Mouse (Mus musculus): ENCODE data around the gene Nap1l4.

Gene Nap1l4

DNA sequence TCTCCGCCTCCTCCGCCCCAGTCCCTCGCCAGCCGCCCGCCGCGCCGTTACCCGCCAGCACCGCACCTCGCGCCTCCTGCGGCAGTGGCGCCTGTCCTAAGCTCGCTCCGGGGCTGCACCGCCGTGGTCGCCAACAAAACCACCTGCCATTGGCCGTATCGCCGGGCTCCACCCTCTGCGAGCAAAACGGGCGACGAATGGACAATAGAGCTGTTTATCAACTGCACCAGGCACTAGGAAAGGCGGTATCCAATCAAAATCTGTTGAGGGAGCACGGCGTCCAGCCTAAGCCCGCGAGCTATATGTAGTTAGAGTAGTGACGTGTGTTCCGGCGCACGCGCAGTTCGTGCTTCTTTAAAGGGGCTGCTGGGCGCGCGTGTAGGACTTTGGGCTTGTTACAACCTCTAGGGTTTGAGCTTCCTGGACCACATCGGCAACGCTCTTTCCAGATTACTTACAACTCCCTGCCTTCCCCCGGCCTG lies at the start of gene Nap1l4:
Nap1l4 (minus strand) TSS at position 131 of the 482 bp plus-strand sequence.
- peak; percentile 99 for DNase-seq

DNA sequence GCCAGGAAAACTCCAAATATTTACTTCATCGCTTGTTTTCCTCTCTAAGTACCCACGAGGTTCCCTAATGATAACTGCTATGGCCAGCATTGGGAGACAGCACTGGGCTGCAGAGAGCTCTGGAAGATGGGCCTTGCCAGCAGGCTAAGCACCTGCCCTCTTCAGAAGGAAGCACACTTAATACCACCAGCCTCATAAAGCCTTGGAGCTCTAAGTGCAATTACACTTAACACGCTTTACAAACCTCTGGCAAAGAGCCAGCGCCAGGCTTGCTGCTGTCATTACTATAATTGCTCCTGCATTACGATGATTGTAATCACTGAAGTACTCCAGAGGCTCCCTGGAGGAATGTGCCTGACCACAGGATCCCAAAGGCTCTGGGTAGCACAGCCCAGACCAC lies 46.0 kb upstream of the Nap1l4 start:
- no peak for DNase-seq

DNA sequence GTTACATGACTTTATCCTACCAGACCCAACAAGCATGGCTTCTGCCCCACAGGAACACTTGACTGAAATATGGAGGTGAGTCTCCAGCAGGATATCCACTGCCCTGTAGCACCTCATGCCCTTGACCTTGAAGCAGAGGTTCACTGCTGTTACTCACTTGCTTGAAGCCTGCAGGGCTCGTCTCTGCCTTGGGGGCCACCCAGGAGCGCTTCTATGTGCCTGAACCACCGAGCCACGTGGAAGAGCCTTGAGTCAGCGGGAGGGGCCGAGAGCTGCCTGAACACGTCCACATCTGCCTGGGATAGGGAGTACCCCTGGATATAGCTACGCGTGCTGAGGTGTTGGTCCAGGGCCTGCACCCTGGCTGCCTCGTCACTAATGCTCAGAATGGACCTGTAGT lies 43.3 kb upstream of the Nap1l4 start:
- DNase-seq, result no peak

DNA sequence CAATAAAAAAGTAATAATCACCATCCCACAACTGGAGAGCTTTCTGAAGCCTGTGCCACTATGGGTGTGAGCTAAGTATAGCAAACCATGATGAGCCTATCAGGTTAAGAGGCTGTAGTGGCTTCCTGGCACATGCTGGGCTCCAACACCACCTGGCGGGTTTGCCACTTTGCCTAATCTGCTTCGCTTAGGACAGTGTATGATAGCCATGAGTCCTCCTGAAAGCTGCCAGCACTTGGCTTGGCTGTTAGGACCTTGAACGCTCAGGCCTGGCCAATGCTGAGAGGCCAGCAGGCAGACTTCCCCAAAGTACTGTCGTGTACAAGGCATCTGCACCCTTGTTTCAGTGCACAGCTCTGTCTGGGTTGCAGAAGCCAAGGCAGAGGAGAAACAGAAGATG lies 39.1 kb upstream of the Nap1l4 start:
- no peak for DNase-seq

DNA sequence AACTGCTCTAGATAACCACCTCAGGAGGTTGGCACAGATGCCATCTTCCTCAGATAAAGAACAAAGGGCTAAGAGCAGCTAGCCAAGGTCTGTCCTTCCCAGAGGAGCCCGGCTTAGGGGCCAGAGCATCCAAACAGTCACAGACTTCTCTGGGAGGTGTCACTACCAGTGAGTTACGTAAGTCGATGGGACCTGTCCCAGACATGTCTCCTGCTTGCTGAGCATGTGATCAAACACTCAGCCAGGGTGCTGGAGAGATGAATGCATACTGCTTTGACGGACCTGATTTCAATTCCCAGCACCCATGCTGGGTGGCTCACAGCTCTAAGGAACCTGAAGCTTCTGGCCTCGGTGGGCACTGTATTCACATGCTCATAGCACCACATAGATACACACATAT lies 38.7 kb upstream of the Nap1l4 start:
- DNase-seq, result no peak

DNA sequence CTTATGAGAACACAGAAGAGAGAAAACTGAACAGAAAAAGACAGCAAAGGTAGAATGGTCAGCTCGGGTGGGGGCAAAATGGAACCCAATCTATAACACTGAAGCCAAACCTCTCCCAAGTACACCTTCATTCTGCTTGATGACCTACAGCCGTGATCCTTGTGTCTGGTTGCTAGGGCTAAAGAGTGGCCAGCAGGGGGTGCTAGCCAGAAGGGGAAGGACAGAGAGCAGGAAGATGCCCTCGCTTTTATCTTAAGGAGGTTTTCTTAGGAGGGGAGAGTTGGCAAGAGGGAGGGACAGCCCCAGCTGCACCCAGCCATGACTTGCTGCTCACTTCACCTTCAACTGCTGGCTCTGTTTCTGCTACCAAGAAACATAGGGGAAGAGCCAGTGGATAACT lies 35.0 kb upstream of the Nap1l4 start:
- DNase-seq, result peak; percentile 77

DNA sequence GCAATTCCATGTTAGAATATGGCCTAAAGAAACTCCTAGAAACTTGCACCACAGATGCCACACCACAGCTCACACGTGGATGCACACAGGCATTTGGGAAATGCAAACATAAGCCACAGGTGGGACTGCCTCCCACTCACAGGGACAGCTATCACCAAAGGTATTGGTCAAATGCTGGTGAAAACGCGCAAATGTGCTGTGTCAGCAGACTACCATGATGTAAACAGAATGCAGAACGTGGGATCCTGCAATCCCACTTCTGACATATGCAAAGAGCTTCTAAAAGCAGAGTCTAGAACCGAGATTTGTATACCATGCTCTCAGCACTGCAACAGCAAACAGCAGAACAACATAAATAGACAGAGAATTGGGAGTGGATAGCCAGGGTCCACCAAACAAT lies 34.1 kb upstream of the Nap1l4 start:
- DNase-seq, result no peak

DNA sequence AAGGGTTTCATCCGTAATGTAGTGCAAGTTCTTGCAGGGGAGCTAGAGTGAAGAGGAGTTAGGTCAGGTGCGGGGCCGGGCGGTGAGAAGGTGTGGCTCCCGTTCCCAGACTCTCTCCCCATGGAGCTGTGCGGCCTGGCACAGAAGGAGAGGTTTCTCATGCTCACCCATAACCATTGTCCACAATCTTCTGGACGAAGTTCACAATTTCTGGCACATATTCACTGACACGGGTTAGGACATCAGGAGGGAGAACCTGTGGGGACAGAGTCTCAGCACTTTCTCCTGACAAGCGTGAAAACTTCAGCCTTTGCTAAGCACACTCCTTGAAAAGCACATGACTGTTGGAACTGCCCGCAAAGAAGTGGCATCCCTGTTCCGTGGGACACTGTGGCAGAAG lies 26.8 kb upstream of the Nap1l4 start:
- no peak for DNase-seq

DNA sequence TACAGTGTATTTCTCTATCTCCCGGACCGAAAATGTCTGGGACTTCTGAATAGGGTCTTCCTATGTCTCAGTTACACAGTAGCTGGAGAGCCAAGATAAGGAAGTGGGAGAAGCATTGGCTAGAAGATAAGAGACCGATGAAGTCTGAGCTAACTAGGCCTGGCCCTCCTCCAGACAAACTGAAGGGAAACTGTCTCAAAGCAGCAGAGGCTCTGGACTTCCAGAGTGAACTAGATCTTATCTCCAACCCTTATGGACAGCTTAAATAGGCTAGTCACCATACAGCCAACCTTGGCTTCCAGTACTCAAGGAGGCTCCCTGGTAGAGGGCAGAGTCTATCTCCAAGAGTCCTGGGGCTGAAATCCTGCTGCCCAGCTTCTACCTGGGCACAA lies 16.7 kb upstream of the Nap1l4 start:
- DNase-seq, result no peak

DNA sequence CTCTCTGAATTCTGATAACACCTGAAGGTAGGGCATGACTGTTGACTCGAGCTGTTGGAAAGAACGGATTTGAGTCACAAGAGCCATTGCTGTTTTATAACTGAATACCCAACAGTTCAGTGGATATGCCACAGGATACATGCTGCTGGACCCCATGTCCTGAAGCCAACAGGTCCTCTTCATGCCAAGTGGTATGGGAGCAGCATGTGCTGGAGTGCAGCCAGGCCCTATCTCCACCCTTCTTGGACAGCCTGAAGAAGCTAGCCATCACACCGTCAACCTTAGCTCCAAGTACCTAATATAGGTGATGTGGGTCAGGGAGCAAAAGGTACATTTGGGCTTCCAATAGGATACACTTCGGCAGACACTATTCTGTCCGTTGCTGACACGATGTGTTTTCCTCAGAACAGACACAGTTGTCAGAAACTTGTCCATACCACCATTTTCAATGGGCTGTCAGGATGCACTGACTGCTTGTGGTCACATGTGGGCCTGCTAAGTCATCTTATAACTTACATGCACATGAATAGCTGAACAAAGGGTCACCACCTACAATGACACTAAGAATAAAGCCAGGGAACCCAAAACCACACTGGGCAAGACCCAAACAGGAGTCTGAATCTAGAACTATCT lies 16.2 kb upstream of the Nap1l4 start:
- DNase-seq, result no peak

DNA sequence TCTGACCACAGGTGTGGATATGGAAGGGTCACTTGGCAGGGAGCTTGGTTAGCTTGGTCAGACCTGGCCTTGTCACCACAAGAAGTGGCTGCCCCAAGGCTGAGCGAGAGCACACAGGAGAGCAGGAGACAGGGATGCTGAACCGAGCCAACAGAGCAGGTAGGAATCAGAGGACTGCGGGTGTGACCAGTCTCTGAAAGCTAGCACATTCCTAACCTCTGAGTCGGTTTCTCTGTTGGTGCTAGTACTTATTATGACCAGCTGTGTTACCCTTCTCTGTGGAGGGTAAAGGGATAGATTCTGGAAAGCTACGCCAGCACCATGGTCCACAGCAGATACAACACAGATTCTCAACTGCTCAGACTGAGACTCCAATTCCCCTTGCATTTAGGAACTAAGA lies 14.9 kb upstream of the Nap1l4 start:
- DNase-seq, result no peak

DNA sequence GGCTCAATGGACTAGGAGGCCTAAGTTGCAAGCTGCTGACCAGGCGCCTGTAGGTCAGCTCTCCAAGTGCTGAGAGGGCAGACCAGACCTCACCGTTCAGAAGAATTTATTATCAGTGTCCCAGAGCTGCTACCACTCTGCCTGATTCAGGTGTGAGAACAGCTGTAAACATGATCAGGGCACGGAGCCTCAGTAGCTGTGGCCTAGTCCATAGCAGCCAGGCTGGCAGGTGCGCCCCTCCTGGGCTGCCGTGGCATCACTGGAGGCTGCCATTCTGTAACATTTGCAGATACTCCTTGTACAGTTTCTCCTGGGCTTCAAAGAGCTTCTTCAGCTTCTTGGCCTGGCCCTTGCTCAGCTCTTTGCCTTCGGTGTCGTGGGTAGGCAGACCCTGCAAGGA lies 8.7 kb upstream of the Nap1l4 start:
- no peak for DNase-seq

DNA sequence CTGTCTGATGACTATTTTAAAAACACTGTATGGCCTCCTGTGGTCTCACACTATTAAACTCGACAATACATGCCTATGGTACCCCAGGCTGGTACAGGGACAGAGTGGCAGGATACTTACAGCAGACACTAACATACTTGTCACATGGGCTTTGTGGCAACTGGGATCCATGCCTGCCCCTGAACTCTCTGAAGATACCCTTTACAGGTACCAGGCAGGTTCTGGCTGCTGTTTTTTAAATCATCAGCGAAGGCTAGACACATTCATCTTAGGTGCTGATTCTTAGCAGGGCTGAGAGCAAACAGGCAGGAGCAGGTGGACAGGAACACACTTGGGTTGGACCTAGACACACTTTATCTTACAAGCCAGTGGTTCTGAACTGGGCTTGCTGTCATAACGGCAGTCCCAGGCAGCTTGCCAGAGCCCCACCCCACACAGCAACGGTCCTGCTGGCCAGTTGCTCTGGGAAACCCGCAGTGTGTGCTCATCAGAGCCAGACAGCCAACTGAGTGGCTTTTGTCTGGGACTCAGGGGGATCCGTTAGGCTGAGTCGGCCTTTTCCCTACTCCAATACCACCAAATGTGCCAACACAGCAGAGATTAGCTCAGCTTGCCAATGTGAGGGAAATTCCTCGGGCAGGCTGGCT lies 8.2 kb upstream of the Nap1l4 start:
- peak; percentile 28 for DNase-seq

DNA sequence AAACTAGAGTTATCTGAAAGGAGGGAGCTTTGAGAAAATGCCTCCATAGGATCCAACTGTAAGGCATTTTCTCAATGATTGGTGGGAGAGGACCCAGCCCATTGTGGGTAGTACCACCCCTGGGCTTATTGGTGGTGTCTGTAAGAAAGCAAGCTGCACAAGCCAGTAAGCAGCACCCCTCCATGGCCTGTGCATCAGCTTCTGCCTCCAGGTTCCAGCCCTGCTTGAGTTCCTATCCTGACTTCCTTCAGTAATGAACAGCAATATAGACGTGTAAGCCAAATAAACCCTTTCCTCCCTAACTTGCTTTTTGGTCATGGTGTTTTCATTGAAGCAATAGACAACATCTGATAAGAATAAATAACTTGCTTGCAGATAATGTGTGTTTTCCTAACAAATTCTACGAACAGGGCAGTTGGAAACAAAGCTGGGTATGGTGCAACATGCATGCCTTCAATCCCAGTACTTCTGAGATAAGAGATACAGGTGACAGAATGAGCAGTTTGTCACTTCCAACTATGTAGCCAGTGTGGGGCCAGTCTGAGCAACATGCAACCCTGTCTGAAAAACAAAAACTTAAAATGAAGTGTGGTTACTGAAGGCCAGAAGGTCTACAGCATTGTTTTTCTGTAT lies 798 bp upstream of the Nap1l4 start:
- no peak for DNase-seq

DNA sequence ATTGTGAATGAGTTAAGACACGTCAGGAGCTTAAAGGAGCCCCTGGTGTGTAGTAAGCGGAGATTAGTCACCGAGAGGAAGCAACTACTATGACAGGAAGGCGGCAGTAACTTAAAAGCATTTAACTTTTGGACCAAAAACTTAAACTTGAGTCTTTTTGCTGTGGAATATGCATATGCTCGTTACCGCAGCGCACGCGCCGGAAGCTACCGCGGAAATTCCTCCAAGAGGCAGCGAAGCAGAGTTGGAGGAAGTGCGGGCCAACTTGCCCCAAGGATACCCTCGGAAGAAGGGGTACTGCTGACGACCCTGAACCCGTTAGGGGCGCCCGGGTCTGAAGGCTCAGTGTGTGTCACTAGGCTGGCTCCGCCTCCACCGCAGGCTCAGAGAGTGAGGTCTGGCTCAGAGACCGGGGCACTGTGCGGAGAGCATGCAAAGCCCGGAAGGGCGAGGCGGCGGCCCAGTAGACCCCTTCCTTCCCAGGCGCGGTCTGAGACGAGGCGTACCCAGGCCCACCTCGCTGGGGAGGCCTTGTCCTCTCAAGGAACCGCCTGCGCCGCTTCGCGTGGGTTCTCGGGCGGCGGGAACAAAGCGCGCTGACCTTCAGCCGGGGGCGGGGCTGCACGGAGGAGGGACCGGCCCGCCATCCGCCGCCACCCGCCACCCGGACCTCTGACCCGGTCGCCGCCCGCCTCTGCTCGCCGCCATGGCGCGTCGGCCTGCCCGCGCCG lies 510 bp downstream of the Nap1l4 start:
- no peak for DNase-seq

DNA sequence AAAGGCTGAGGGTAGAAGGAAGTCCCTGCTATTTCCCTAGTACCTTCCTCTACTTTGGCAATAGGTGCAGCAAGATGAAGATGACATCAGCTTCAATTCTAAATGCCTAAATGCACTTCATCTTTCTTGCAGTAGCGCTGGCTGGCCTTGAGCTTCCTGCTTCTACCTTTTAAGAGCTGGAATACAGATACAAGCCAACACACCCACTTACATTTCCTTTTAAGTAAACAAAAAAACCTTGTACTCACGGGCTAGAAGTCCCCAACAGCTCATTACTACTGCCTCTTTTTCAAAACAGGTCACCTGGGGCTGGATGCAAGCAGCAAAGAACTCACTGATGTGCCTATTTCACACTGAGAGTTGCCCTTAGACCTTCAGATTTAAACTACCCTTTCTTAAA lies 2.4 kb downstream of the Nap1l4 start:
- no peak for DNase-seq

DNA sequence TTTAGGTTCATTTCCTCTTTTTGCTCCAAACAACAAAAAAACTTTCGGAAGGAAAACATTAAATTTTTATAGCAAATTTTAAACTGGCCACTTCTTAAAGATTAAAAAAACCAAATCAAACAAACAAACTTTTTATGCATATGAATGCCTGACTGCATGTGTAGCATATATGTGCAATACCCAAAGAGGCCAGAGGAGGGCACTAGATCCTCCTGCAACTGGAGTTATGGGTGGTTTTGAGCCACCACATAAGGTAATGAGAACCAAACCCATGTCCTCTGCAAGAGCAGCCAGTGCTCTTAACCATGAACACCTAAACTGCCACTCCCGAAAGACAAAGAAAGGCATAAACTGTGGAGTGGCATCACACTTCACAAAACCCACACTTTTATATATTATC lies 4.5 kb downstream of the Nap1l4 start:
- peak; percentile 65 for DNase-seq

DNA sequence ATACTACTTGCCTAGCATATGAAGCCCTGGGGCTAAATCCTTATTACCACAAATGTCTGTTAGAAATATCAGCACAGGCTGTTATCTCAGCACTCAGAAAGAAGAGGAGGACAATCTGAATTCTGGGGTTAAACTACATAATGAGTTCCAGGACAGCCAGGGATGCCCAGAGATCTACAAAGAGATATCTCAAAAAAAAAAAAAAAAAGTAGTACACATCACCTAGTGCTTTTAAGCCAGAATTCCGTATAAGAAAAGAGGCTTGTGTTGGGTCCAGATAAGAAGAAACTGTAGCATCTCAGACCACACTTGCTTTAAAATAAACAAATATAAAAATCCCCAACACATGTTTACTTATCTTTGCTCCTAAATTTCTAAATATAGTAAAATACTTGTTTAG lies 10.2 kb downstream of the Nap1l4 start:
- no peak for DNase-seq

DNA sequence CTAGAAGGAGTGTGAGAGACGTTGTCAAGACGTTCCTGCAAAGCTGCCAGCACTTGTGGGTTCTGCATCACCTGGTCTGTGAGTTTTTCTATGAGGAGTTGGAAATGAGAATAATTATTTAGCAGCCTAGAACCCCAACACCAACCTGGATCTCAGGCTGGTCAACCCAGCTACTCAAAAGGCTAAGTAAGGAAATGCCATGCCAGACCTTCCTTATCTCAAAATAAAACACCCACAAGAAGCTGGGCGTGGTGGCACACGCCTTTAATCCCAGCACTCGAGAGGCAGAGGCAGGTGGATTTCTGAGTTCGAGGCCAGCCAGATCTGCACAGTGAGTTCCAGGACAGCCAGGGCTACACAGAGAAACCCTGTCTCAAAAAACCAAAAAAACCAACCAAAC lies 10.7 kb downstream of the Nap1l4 start:
- DNase-seq, result peak; percentile 4

DNA sequence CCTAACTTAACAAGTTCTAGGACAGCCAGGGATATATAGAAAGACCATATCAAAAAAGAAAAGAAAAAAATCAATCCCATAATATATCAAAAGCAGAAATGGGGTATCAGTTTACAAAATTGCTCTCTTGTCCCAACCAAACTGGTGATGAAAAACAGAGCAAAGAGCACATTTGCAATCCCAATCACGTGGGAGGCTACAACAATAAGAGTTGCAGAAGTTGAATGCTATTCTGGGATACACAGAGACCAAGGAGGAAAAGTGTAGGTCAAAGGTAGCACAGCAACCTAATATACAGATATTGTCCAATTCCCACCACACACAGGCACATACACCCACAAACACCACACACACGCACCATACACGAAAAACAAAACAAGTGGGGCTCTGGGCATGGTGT lies 12.7 kb downstream of the Nap1l4 start:
- peak; percentile 52 for DNase-seq

DNA sequence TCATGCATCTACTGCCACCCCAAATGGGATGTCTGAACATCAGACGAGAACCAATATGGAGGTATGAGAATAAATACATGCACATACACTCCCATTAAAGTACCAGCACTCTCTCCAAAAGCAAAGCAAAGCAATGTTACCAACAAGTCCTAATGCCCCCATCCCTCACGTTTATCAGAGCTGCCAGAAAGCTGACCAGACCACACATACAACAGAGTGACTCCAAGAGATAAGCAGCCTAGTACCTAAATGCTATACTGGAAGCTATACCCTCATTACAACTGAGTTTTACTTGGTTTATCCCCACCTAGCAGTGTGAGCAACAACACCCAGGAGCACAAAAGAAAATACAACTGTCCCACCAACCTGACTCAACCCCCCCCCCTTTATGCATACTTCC lies 15.6 kb downstream of the Nap1l4 start:
- no peak for DNase-seq

DNA sequence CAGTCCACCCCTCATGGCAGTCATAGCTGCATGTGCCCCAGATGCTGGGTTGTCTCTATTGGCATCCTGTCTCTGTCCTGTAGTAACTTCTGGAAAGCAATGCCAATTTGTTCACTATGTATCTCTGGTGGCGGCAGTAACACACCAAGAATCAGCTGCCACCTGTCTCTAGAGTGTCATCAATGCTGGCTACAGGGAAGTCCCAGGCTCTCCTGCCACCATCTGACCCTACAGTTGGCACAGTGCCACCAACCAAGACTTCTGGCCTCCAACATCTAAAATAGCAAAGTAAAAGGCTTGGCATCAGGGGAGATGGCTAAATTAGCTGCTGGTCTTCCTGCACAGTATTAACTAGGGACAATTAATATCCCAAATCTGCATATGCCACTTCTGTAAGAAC lies 16.5 kb downstream of the Nap1l4 start:
- no peak for DNase-seq

DNA sequence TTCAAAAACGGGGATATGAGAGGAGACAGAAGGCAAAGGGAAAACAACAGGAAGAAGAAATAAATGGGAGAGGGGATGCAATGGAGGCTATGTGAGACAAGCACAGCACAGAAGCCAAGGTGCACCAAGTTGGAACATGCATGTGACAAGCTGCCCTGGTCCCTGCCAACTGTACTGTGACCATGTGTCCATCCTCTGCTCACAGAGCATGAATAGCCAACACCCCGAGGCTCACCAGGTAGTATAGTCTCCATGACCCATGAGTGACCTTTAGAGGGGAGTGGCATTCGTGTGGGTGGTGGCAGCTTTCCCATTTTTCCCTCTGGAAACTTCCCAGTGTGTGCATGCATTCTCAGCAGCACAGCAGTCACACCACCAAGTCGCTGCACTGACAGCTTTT lies 29.6 kb downstream of the Nap1l4 start:
- no peak for DNase-seq

DNA sequence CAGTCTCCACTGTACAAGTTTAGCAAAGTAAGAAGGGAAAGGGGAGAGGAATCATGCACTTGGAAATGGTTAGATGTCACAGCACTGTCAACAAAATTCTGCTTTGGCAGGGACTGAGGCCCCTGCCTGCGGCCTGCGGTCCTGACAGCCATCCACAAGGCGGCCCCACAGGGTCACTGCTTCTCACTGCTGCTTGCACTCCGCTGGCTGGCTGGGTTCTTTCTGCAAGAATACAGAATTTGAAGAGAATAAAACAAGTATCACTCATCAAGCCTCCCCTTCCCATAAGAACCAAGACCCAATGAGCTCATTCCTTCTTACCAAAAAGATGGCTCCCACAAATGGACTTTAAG lies 34.5 kb downstream of the Nap1l4 start:
- DNase-seq, result no peak

Measured in lung, postnatal 36 days (tissue).